Mouse (Mus musculus) CH12.LX (cell line): ENCODE results near the gene Ptpn14. TPM values are rescaled to one million over a fixed set of nuclear protein-coding genes. Genes with fewer than 3 reads are reported as not detected.

Source experiments
- DNase-seq: peaks from one replicate; pipeline ENCODE4 v3.0.0-alpha.2; 2013; ENCODE audit errors: extremely low read depth
- H3K27ac ChIP-seq: 2 replicates; pipeline ENCODE4 v1.5.1; 2012; ENCODE audit warnings: low read depth, mild to moderate bottlenecking, control low read depth, moderate library complexity; ENCODE audit not compliant: insufficient read depth
- H3K27me3 ChIP-seq: replicated peaks from 2 replicates; pipeline ENCODE3; 2012; ENCODE audit warnings: inconsistent platforms
- H3K36me3 ChIP-seq, 2 experiments: replicated peaks in 1 of 2; 2 replicates each; pipeline versions ENCODE3 to v1.6.1; 2012; ENCODE audit warnings: inconsistent platforms in 1 of 2, low read length in 1 of 2, mild to moderate bottlenecking in 1 of 2, mixed read lengths in 1 of 2, moderate library complexity in 1 of 2; ENCODE audit not compliant: control insufficient read depth in 1 of 2, insufficient read depth in 1 of 2
- H3K4me1 ChIP-seq, 2 experiments: 2 replicates each; pipeline ENCODE4 v1.6.1; 2012; ENCODE audit warnings: inconsistent platforms in 1 of 2, moderate library complexity in 1 of 2; ENCODE audit not compliant: insufficient read depth in 2 of 2, control insufficient read depth in 1 of 2
- H3K4me2 ChIP-seq: 2 replicates; pipeline ENCODE4 v1.6.1; 2012; ENCODE audit warnings: low read depth, mild to moderate bottlenecking, control low read depth; ENCODE audit not compliant: poor library complexity, insufficient read depth, severe bottlenecking
- H3K4me3 ChIP-seq, 3 experiments: fragments of 150-350 bp in 1 of 3; sonication (generic) in 1 of 3; replicated peaks in 1 of 3; 2 replicates each; pipeline versions ENCODE3 to v1.5.1; 2011 to 2012; ENCODE audit warnings: low read depth in 2 of 3, low read length in 2 of 3, mild to moderate bottlenecking in 2 of 3, moderate library complexity in 2 of 3, control low read depth in 1 of 3, improper control_type of control experiment in 1 of 3, inconsistent platforms in 1 of 3, mixed read lengths in 1 of 3; ENCODE audit not compliant: poor library complexity in 1 of 3
- H3K79me2 ChIP-seq: replicated peaks from 2 replicates; pipeline ENCODE4 v1.6.1; 2012; ENCODE audit warnings: mild to moderate bottlenecking, moderate library complexity; ENCODE audit not compliant: control insufficient read depth, poor library complexity, insufficient read depth, severe bottlenecking; ENCODE audit errors: extremely low read depth
- H3K9ac ChIP-seq: 2 replicates; pipeline ENCODE4 v1.6.1; 2012; ENCODE audit warnings: low read depth, mild to moderate bottlenecking, control low read depth, moderate library complexity; ENCODE audit not compliant: insufficient read depth
- H3K9me3 ChIP-seq: replicated peaks from 2 replicates; pipeline ENCODE3; 2012; ENCODE audit warnings: low read length, inconsistent platforms, mixed read lengths
- CHD2 ChIP-seq: IDR thresholded peaks from 2 replicates; pipeline ENCODE4 v1.6.1; 2011; ENCODE audit warnings: low read length, improper control_type of control experiment
- E2F4 ChIP-seq: IDR thresholded peaks from 2 replicates; pipeline ENCODE4 v1.6.1; 2011; ENCODE audit warnings: low read depth, low read length, improper control_type of control experiment; ENCODE audit not compliant: insufficient replicate concordance
- EP300 ChIP-seq: IDR thresholded peaks from 2 replicates; pipeline ENCODE4 v1.6.1; 2011; ENCODE audit warnings: low read length, improper control_type of control experiment
- ETS1 ChIP-seq: conservative IDR thresholded peaks from 2 replicates; pipeline ENCODE4 v1.6.1; 2012; ENCODE audit warnings: low read depth, mild to moderate bottlenecking, inconsistent platforms, low read length, improper control_type of control experiment, moderate library complexity
- HCFC1 ChIP-seq: IDR thresholded peaks from 2 replicates; pipeline ENCODE4 v1.6.1; 2012; ENCODE audit warnings: low read depth, mild to moderate bottlenecking, inconsistent platforms, low read length, improper control_type of control experiment
- IRF4 ChIP-seq: IDR thresholded peaks from 2 replicates; pipeline ENCODE4 v1.6.1; 2014; ENCODE audit warnings: low read depth, mild to moderate bottlenecking, inconsistent platforms, low read length, improper control_type of control experiment
- MAFK ChIP-seq: IDR thresholded peaks from 2 replicates; pipeline ENCODE4 v1.6.1; 2011; ENCODE audit warnings: low read length, improper control_type of control experiment; ENCODE audit not compliant: insufficient replicate concordance
- MAX ChIP-seq: IDR thresholded peaks from 2 replicates; pipeline ENCODE4 v1.6.1; 2011; ENCODE audit warnings: low read length, improper control_type of control experiment
- MEF2A ChIP-seq: IDR thresholded peaks from 2 replicates; pipeline ENCODE4 v1.6.1; 2014; ENCODE audit warnings: low read depth, mild to moderate bottlenecking, inconsistent platforms, low read length, improper control_type of control experiment, borderline replicate concordance
- NELFE ChIP-seq: IDR thresholded peaks from 2 replicates; pipeline ENCODE4 v1.6.1; 2011; ENCODE audit warnings: low read depth, low read length, improper control_type of control experiment
- NRF1 ChIP-seq: IDR thresholded peaks from 2 replicates; pipeline ENCODE4 v1.6.1; 2014; ENCODE audit warnings: low read depth, mild to moderate bottlenecking, inconsistent platforms, low read length, improper control_type of control experiment, moderate library complexity
- RAD21 ChIP-seq: IDR thresholded peaks from 2 replicates; pipeline ENCODE4 v1.6.1; 2011; ENCODE audit warnings: low read depth, mild to moderate bottlenecking, low read length, improper control_type of control experiment, moderate library complexity
- RCOR1 ChIP-seq: conservative IDR thresholded peaks from 2 replicates; pipeline ENCODE4 v1.6.1; 2012; ENCODE audit warnings: low read depth, mild to moderate bottlenecking, inconsistent platforms, low read length, improper control_type of control experiment
- TCF12 ChIP-seq: IDR thresholded peaks from 2 replicates; pipeline ENCODE4 v1.6.1; 2014; ENCODE audit warnings: low read depth, mild to moderate bottlenecking, inconsistent platforms, low read length, improper control_type of control experiment
- UBTF ChIP-seq: IDR thresholded peaks from 2 replicates; pipeline ENCODE4 v1.6.1; 2012; ENCODE audit warnings: low read depth, mild to moderate bottlenecking, inconsistent platforms, low read length, improper control_type of control experiment, moderate library complexity
- ZMIZ1 ChIP-seq: IDR thresholded peaks from 2 replicates; pipeline ENCODE4 v1.6.1; 2012; ENCODE audit warnings: low read depth, mild to moderate bottlenecking, inconsistent platforms, low read length, improper control_type of control experiment
- ZNF384 ChIP-seq: IDR thresholded peaks from 2 replicates; pipeline ENCODE4 v1.6.1; 2012; ENCODE audit warnings: low read depth, low read length, improper control_type of control experiment, inconsistent platforms
- dilution Hi-C: fragments of 300-500 bp; cut with MboI; formaldehyde crosslinking; loops from 2 replicates; pipeline ENCODE4 v1.14.3; 2020; ENCODE audit warnings: low sequenced_read_pairs; ENCODE audit not compliant: extremely low pct_unique_long_range_greater_than_20kb, extremely low pct_ligation_motif_present
- in situ Hi-C: fragments of 300-500 bp; cut with MboI; formaldehyde crosslinking; loops from 3 replicates; pipeline ENCODE4 v1.14.3; 2019; ENCODE audit warnings: low sequenced_read_pairs, low pct_ligation_motif_present, low pct_unique_long_range_greater_than_20kb, mixed read lengths
- polyA plus RNA-seq: library from polyadenylated mRNA; unstranded; fragments of >175 nt; gene quantifications from 2 replicates; pipeline ENCODE4 v1.2.1, GENCODE M21; 2012; ENCODE audit warnings: low read depth; ENCODE audit not compliant: insufficient read length
- total RNA-seq, 2 experiments: library from RNA; depleted of rRNA; stranded (reverse); fragments of 300-350 nt in 1 of 2; fragments of >200 nt in 1 of 2; gene quantifications; 2 replicates each; pipeline ENCODE4 v1.2.3; 2012 to 2014

The Ptpn14 gene
- total and polyA plus RNA-seq, 3 experiments, result under 0.01 to 0.10 TPM; not detected in 1

DNA sequence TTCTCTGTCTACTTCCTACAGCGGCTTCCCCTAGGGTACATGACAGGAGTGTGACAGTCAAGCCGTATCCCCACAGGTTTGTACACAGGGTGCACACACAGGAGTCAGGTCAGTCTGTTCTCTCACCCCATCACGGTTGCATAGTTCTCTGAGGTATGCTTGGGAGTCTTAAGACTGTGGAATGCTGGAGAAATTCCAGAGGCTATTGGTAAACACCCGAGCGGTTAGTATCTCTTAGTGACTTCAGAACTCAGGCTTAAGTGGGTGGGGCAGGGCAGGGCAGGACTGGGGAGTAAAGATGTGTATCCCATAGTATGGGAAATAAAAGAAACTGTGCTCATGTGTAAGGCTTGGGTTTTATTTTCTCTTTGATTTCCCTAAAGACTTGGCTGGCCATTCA lies 50.3 kb downstream of the Ptpn14 start:
- H3K4me2 ChIP-seq, result no peak overlapping the region
- peaks cover 3 to 18% of the 10 kb centered on the region in 2 experiments; a peak in 3 of 4 replicates for H3K4me1 ChIP-seq
- peaks cover 2% of the 10 kb centered on the region for H3K27me3 ChIP-seq
- no peak overlapping the region for H3K4me3 ChIP-seq
- H3K9ac ChIP-seq, result no peak overlapping the region
- no peak overlapping the region for H3K27ac ChIP-seq
- no peak for TF ChIP-seq HCFC1
- TF ChIP-seq EP300, result no peak
- no peak for TF ChIP-seq TCF12
- TF ChIP-seq NRF1, result no peak
- TF ChIP-seq ZMIZ1, result no peak
- no peak for TF ChIP-seq IRF4
- TF ChIP-seq ZNF384, result no peak
- TF ChIP-seq ETS1, result no peak
- TF ChIP-seq MAX, result no peak
- dilution Hi-C loops, result no loop called here
- H3K79me2 ChIP-seq, result no peaks in the 10 kb centered on the region
- in situ Hi-C loops, result no loop called here
- no peaks in the 10 kb centered on the region for H3K36me3 ChIP-seq
- H3K9me3 ChIP-seq, result no peaks in the 10 kb centered on the region
- DNase-seq, result no peak

DNA sequence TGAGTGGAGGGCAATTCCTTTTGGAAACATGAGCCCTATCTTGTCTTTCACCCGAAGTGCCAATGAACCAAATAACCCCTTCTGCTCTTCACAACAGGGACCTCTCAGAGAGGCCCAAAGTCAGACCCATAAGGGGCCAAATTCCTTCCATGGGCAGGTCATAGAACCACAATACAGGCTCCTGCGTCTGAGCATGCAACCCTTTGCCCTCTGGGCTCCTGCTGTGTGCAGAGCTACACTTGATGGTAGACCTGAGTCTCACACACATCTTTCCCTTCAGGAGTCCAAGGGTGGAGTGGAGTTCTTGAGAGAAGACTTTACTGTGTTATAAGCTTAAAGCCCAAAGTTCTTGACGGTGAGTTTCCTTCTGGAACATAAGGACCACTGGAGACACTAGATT lies 51.2 kb downstream of the Ptpn14 start:
- in situ Hi-C loops, result no loop called here
- Histone ChIP-seq H3K36me3 (no peaks in the 10 kb centered on the region), H3K9ac (no peak overlapping the region), H3K27ac (no peak overlapping the region), H3K4me3 (no peak overlapping the region), H3K79me2 (no peaks in the 10 kb centered on the region), H3K4me2 (no peak overlapping the region), H3K9me3 (no peaks in the 10 kb centered on the region), H3K4me1 (peaks cover 3 to 18% of the 10 kb centered on the region in 2 experiments; a peak in 3 of 4 replicates), H3K27me3 (peaks cover 2% of the 10 kb centered on the region)
- TF ChIP-seq RCOR1, result no peak
- no peak for TF ChIP-seq NELFE
- TF ChIP-seq MAFK, result no peak
- TF ChIP-seq EP300, result no peak
- no peak for TF ChIP-seq CHD2
- TF ChIP-seq IRF4, result no peak
- TF ChIP-seq RAD21, result no peak
- TF ChIP-seq UBTF, result no peak
- no peak for TF ChIP-seq E2F4
- no peak for TF ChIP-seq MEF2A
- dilution Hi-C loops, result no loop called here
- DNase-seq, result no peak
